Mouse (Mus musculus) lung, adult 2 months (tissue): ENCODE measurements around the gene Babam1. TPM values are rescaled to one million over a fixed set of nuclear protein-coding genes. Genes with fewer than 3 reads are reported as not detected.

Experiments used
- DNase-seq: peaks from one replicate; pipeline ENCODE4 v3.0.0; 2022
- H3K4me1 ChIP-seq: fragments of 200-500 bp; 2 replicates; pipeline ENCODE4 v1.6.1; 2011; ENCODE audit warnings: low read length; ENCODE audit not compliant: control insufficient read depth, insufficient read depth
- H3K4me3 ChIP-seq: fragments of 200-500 bp; replicated peaks from 2 replicates; pipeline ENCODE3; 2011; ENCODE audit warnings: low read depth, mild to moderate bottlenecking, control low read depth, low read length; ENCODE audit errors: extremely low read depth
- CTCF ChIP-seq: fragments of 200-500 bp; IDR thresholded peaks from 2 replicates; pipeline ENCODE4 v1.5.1; 2011; ENCODE audit warnings: mild to moderate bottlenecking, low read length, control low read depth; ENCODE audit not compliant: insufficient read depth
- POLR2A ChIP-seq: fragments of 200-500 bp; IDR thresholded peaks from 2 replicates; pipeline ENCODE4 v1.6.1; 2011; ENCODE audit warnings: low read depth, mild to moderate bottlenecking, control low read depth, low read length, borderline replicate concordance; ENCODE audit errors: extremely low read depth
- WGBS: fragments of 180-500 bp; shearing (Covaris S2); methylation state at CpG from one replicate; pipeline ENCODE4 v1.1.7; 2018; 5-methylcytosine and 5-hydroxymethylcytosine counted together
- polyA plus RNA-seq: library from polyadenylated mRNA; depleted of rRNA; stranded (reverse); fragments of >200 nt; gene quantifications from 2 replicates; pipeline ENCODE4 v1.2.3, GENCODE M21; 2012

Babam1 gene
- polyA plus RNA-seq, 1 experiment = 145 TPM

DNA sequence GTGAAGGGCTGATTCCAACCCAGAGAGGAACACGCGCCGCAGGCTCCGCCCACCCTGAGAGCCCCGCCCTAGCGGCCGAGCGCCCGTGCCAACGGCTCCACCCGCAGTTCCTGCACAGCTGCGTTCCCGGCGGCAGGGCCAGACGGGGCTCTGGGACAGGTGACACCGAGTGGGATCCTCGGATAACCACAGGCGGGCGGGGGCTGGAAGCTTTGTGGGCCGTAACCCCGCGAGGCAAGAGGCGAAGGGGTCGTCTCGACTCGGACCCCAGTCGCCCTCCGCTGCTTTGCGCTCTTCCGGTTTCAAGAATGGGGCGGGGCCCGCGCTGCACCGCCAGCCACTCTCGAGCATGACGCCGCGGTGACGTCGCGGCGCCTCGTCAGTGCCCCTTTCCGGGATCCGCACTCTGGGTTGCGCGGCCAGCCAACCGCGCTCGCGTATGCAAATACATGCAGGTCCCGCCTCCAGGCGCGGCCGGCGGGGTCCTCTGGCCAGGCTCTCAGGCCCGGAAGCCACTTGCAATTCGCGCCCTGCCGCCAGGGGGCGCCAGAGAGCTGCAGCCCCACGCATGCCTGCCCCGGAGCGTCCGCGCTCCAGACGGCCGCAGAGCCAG lies 25.3 kb upstream of the Babam1 start, which contains the start of gene Ocel1:
Gene Ocel1 (plus strand): TSS at position 63 of the 613 bp plus-strand sequence.
- Histone ChIP-seq H3K4me1 (peaks cover 20% of the 10 kb centered on the region), H3K4me3 (peak within 1 kb of the TSS; percentile 94)
- TF ChIP-seq CTCF (peak; percentile 66), POLR2A (peak; percentile 88)
- under 1% methylated on average over 67 of the region's 68 CpGs for WGBS
- peak; percentile 97 for DNase-seq

DNA sequence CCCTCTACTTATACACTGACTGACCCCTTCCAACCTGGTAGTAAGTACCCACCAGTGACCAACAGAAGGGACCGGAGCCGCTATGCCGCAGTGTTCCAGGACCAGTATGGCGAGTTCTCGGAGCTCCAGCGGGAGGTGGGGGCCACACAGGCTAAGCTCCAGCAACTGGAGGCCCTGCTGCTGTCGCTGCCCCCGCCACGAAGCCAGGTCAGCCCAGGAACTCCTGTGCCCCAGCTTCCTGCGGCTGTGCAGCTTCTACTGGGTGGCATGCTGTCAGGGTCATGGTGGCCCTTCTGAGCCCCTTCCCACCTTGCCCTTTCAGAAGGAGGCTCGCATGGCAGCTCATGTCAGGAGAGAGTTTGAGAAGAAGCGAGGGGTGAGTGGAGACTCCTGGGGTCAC lies 24.2 kb upstream of the Babam1 start:
- no peak for DNase-seq
- TF ChIP-seq CTCF (no peak), POLR2A (no peak)
- Histone ChIP-seq H3K4me3 (no peak overlapping the region), H3K4me1 (peaks cover 21% of the 10 kb centered on the region)
- WGBS = 85% methylated on average over 12 of the region's 12 CpGs

DNA sequence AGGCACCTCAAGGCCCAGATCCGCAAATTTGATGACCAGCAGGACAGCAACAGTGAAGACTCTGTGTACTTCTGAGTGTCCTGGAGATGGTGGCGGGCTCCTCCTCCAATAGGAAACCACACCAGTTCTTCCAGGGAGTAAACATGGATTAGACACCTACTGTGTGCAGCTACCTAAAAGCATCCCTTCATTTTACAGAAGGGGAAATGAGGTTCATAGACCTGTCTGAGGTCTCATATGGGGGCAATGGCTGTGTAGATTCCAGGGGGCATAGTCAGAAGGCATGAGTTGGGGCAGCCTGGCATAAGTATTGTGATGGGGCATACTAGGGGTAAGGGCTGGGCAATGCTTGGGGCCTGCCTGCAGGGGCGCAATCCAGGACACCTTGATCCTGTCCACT lies 23.7 kb upstream of the Babam1 start:
- Histone ChIP-seq H3K4me1 (peaks cover 17% of the 10 kb centered on the region), H3K4me3 (no peak overlapping the region)
- TF ChIP-seq CTCF = no peak
- TF ChIP-seq POLR2A = no peak
- no peak for DNase-seq
- WGBS = 93% methylated on average over 3 of the region's 3 CpGs

DNA sequence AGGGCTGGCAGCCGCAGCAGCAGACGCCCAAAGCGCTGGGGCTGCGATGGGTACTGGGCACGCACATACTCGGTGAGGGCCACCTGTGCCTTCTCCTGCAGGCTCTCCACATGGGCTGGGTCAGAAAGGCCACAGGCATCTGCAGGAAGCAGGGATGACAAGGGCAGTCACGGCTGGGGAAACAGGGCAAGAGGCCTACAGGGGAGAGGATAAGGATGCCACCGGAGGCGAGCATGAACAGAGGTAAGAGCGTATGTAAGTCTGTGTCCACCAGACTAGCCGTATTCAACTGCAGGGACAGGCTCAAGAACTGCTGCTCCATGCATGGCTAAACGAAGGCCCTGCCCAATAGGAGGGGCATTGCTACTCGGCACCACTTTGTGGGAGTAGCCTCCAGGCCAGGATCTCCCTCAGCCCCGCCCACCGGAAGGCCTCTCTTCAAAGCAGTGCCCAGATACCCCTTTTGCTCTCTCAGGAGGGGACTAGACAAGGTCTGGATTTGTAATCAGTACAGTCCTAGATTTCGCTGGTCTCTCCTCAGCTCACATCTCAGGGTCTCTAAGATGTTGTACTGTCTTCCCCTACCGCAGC lies 21.9 kb upstream of the Babam1 start:
- TF ChIP-seq CTCF = no peak
- TF ChIP-seq POLR2A = 0 out of 2 replicates have a peak, but pooled peaks have one; percentile 4
- Histone ChIP-seq H3K4me1 (peaks cover 20% of the 10 kb centered on the region), H3K4me3 (no peak overlapping the region)
- 75% methylated on average over 17 of the region's 17 CpGs for WGBS
- no peak for DNase-seq

DNA sequence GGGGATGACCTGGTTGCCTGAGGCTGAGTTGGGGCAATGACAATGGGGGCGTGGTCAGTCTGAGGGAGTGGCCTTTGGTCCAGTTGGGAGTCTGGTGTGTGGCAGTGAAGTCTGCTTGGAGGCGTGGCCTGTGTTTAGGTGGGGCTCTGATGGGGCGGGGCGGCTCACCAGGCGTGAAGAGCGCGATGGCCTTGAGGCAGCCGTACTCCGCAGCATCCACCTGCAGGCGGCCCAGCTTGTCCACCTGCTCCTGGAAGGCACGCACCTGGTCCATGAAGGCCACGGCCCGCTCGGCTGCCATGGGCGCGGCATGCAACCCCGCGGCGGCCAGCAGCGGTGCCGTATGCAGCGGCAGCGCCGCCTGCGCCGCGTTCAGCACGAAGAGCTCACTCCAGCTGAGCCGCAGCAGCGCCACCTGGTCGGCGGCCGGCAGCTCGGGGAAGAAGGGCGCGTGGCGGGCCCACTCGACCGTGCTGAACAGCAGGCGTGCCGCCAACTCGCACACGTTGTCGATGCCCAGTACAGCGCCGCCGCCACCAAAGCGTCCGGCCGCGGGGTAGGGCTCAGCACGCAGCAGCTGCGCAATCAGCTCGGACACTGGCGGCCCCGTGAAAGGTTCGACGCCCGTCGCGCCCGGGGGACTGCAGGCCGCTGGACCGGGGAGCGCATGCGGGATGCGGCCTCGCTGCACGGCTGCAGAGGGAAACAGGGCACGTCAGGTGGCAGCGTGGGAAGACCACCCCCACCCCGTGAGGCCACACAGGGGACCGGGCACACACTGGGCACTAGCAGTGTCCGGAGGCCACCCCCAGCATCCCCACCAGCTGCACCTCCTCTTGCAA lies 20.9 kb upstream of the Babam1 start:
- TF ChIP-seq CTCF (no peak), POLR2A (peak; percentile 19; the same call in 1 of the 2 replicates)
- WGBS = 36% methylated on average over 74 of the region's 74 CpGs
- DNase-seq = peak; percentile 57
- peaks cover 21% of the 10 kb centered on the region for H3K4me1 ChIP-seq
- no peak overlapping the region for H3K4me3 ChIP-seq

DNA sequence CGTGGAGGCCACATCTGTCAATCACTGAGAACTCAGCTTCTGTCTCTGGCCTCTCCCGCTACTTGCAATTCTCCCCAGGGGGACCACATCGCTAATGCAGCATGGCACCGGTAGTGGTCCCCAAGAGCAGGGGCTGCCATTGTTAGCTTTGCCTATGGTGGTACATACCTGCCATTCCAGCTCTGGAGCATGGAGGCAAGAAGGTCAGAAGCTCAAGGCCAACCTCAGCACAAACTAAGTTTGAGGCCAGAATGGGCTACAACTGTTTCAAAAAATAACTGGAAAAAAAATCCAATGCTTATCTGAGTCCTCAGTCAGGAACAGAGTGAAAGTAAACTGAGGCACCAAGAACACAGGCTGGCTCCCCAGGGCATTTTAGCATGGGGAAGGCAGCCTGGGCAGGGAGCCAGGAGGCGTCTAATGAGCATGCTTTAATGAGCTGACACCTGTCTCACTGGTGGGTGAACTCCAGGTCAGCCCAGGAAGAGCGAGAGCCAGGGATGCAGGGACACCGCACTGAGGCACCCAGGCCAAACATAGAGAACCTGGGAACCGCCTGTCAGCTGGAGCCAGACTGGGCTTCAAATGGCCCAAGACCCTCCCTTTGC lies 20.1 kb upstream of the Babam1 start:
- no peak overlapping the region for H3K4me3 ChIP-seq
- TF ChIP-seq POLR2A (peak; percentile 5; the same call in 1 of the 2 replicates), CTCF (no peak)
- DNase-seq = no peak
- 58% methylated on average over 8 of the region's 8 CpGs for WGBS
- H3K4me1 ChIP-seq = peaks cover 20% of the 10 kb centered on the region

DNA sequence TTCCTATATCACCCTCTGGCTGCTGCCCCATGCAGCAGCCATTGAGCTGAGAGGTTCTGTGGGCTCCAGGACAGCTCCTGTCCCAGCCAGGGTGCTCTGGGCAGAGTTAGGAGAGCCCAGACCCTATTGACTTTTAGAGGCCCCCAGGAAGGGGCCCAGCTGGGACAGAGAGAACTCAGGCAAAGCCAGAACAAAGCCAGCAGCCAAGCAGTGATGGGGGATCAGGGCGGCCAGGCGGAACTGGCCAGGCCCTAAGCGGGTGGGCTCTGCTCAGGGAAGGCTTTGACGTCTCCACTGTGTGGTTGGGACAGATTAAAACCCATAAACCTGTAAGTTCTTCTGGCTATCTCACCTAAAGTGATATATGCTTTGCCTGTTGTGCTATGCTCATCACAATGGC lies 17.7 kb upstream of the Babam1 start:
- no peak overlapping the region for H3K4me3 ChIP-seq
- WGBS = 77% methylated on average over 4 of the region's 4 CpGs
- DNase-seq = no peak
- no peak for TF ChIP-seq POLR2A
- TF ChIP-seq CTCF = no peak
- peaks cover 25% of the 10 kb centered on the region for H3K4me1 ChIP-seq

DNA sequence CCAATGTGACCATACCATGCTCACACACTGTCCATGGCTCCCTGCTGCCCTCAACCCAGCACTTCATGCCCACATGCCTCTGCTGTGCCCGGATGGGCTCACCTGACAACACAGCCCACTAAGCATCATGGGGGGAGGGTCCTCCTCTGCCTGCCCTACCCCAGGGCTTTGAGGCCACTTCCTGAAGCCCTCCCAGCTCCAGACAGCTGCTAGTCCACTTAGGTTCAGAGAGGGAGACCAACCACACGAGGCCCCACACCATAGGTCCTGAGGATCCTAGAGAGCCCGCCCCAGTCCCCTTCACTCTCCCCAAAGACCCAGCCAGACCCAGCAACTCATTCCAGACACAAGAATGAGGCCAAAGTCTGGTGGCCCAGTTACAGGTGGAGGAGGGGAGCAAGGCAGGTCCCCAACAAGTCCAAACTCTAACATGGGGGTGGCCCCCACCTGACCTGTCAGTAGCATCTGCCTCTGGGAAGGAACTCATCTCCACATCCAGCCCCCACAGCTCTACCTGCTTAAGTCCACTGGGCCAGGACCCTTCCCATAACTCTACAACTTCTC lies 17.1 kb upstream of the Babam1 start:
- H3K4me1 ChIP-seq = peaks cover 24% of the 10 kb centered on the region
- peak overlapping the region; percentile 85 for H3K4me3 ChIP-seq
- 50% methylated on average over 3 of the region's 3 CpGs for WGBS
- no peak for DNase-seq
- no peak for TF ChIP-seq POLR2A
- TF ChIP-seq CTCF = no peak
